Mouse (Mus musculus) E14TG2a.4 (cell line): ENCODE measurements around the gene Vnn3.

Experiments
- CTCF ChIP-seq: conservative IDR thresholded peaks from 2 replicates; pipeline ENCODE4 v1.5.1; 2014; ENCODE audit warnings: low read length
- POU5F1 ChIP-seq: IDR thresholded peaks from 2 replicates; pipeline ENCODE4 v1.6.1; 2014; ENCODE audit warnings: low read length, borderline replicate concordance

DNA sequence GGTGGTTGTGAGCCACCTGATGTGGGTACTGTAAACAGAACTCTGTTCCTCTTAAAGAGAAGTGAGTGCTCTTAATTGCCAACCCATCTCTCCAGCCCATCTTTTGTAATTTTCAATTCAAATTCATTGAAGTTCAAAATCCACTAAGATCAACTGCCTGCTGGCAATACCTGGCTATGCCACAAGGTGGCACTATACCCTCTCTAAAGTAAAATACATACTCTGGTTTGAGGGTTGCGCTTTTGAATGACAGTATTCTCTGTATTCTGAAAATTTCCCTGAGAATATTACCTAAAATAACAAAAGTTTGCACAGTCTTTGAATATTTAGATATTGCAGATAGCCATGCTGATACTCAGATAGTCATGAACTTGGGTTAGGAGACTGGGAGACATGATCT is 36.1 kb upstream of the Vnn3 start:
- peak; percentile 99 for TF ChIP-seq CTCF
- no peak for TF ChIP-seq POU5F1
